Mouse (Mus musculus) midbrain, postnatal 0 days (tissue): ENCODE measurements around the gene Ldlrad3. TPM values are rescaled to one million over a fixed set of nuclear protein-coding genes. Genes with fewer than 3 reads are reported as not detected.
A peak's percentile ranks its signal among the peaks of the same experiment; 100 is the strongest.

Experiments used
- ATAC-seq: fragments of 200-750 bp; cut with Nextera tagmentation; 2 replicates; pipeline ENCODE4 v1.8.0; 2017; ENCODE audit warnings: moderate number of reproducible peaks, mild to moderate bottlenecking, moderate TSS enrichment, moderate library complexity; ENCODE audit not compliant: low FRiP score
- DNase-seq: peaks from one replicate; pipeline ENCODE4 v3.0.0-alpha.2; 2015; ENCODE audit warnings: low spot score
- H3K27ac ChIP-seq: fragments of 300-500 bp; sonication (generic); 2 replicates; pipeline ENCODE4 v1.5.1; 2014; ENCODE audit warnings: low read depth, mild to moderate bottlenecking, low read length, mixed read lengths
- H3K27me3 ChIP-seq: fragments of 300-500 bp; sonication (generic); 2 replicates; pipeline ENCODE4 v1.6.1; 2014; ENCODE audit warnings: low read length, control low read depth, mixed read lengths; ENCODE audit not compliant: insufficient read depth
- H3K36me3 ChIP-seq: fragments of 300-500 bp; sonication (generic); 2 replicates; pipeline ENCODE4 v1.6.1; 2014; ENCODE audit warnings: low read length, control low read depth, mixed read lengths; ENCODE audit not compliant: insufficient read depth
- H3K4me1 ChIP-seq: fragments of 300-500 bp; sonication (generic); 2 replicates; pipeline ENCODE4 v1.6.1; 2014; ENCODE audit warnings: mild to moderate bottlenecking, control low read depth, antibody characterized with exemption, low read length, mixed read lengths; ENCODE audit not compliant: insufficient read depth
- H3K4me2 ChIP-seq: fragments of 300-500 bp; sonication (generic); 2 replicates; pipeline ENCODE4 v1.6.1; 2014; ENCODE audit warnings: low read depth, mild to moderate bottlenecking, low read length, mixed read lengths; ENCODE audit not compliant: poor library complexity, severe bottlenecking
- H3K4me3 ChIP-seq: fragments of 300-500 bp; sonication (generic); 2 replicates; pipeline ENCODE4 v1.5.1; 2014; ENCODE audit warnings: low read depth, mild to moderate bottlenecking, low read length, moderate library complexity
- H3K9ac ChIP-seq: fragments of 300-500 bp; sonication (generic); replicated peaks from 2 replicates; pipeline ENCODE4 v1.6.1; 2014; ENCODE audit warnings: mild to moderate bottlenecking, low read length, moderate library complexity, mixed read lengths; ENCODE audit not compliant: poor library complexity, severe bottlenecking
- H3K9me3 ChIP-seq: fragments of 300-500 bp; sonication (generic); 2 replicates; pipeline ENCODE4 v1.6.1; 2016; ENCODE audit warnings: low read length, control low read depth
- CTCF ChIP-seq: IDR thresholded peaks from 2 replicates; pipeline ENCODE4 v1.5.1; 2016; ENCODE audit warnings: antibody characterized with exemption, mild to moderate bottlenecking
- WGBS: fragments of 180-500 bp; shearing (Covaris S2); extraction: QIAGEN DNeasy Blood & Tissue Kit; methylation state at CpG from one replicate; pipeline ENCODE4 v1.1.7; 2014; 5-methylcytosine and 5-hydroxymethylcytosine counted together
- polyA plus RNA-seq: library from polyadenylated mRNA; unstranded; fragments of >200 nt; fragmentation: Nextera tagmentation; extraction: Ambion mirVana; gene quantifications from 2 replicates; pipeline ENCODE4 v1.2.1, GENCODE M21; 2015
- total RNA-seq: library from RNA; depleted of rRNA; stranded (reverse); fragments of >200 nt; gene quantifications from 2 replicates; pipeline ENCODE4 v1.2.3, GENCODE M21; 2014

Ldlrad3 gene
- total and polyA plus RNA-seq, 2 experiments from 2014 or later = 18.4 to 25.0 TPM

GRCm38 (mm10) chr2:101992574-101993310 is 193.4 kb downstream of the Ldlrad3 start:
- H3K4me2 ChIP-seq = no peak overlapping the region
- H3K4me3 ChIP-seq = no peak overlapping the region
- no peaks in the 10 kb centered on the region for H3K36me3 ChIP-seq
- 94% methylated on average over 9 of the region's 9 CpGs for WGBS
- H3K9ac ChIP-seq = no peak overlapping the region
- ATAC-seq = no peak
- peaks cover 2% of the 10 kb centered on the region; the same call in 1 of the 2 replicates for H3K4me1 ChIP-seq
- DNase-seq = no peak
- no peaks in the 10 kb centered on the region for H3K27me3 ChIP-seq
- H3K9me3 ChIP-seq = no peaks in the 10 kb centered on the region
- H3K27ac ChIP-seq = no peak overlapping the region
- TF ChIP-seq CTCF = no peak

- H3K4me3 ChIP-seq = no peak overlapping the region
- H3K4me2 ChIP-seq = no peak overlapping the region
- H3K4me1 ChIP-seq = peaks cover 2% of the 10 kb centered on the region; the same call in 1 of the 2 replicates
- no peaks in the 10 kb centered on the region for H3K36me3 ChIP-seq
- no peaks in the 10 kb centered on the region for H3K9me3 ChIP-seq
- ATAC-seq (no peak), DNase-seq (no peak)
- WGBS = 95% methylated on average over 2 of the region's 2 CpGs
- TF ChIP-seq CTCF = no peak
- H3K27me3 ChIP-seq = no peaks in the 10 kb centered on the region
- H3K9ac ChIP-seq = no peak overlapping the region
- no peak overlapping the region for H3K27ac ChIP-seq
Observed at GRCm38 (mm10) chr2:101991726-101992125, 194.5 kb downstream of the Ldlrad3 start.

- Histone ChIP-seq H3K4me1 (0 out of 2 replicates have a peak, but pooled peaks cover under 1% of the 10 kb centered on the region), H3K4me3 (no peak overlapping the region), H3K9ac (no peak overlapping the region), H3K9me3 (no peaks in the 10 kb centered on the region), H3K27me3 (no peaks in the 10 kb centered on the region), H3K27ac (no peak overlapping the region), H3K4me2 (no peak overlapping the region), H3K36me3 (no peaks in the 10 kb centered on the region)
- no peak for TF ChIP-seq CTCF
- WGBS = 85% methylated on average over 3 of the region's 3 CpGs
- no peak for DNase-seq
- no peak for ATAC-seq
Observed at GRCm38 (mm10) chr2:101986344-101987087, 199.7 kb downstream of the Ldlrad3 start.

GRCm38 (mm10) chr2:101983853-101984543 is 202.2 kb downstream of the Ldlrad3 start:
- Histone ChIP-seq H3K36me3 (no peaks in the 10 kb centered on the region), H3K27me3 (no peaks in the 10 kb centered on the region), H3K4me2 (no peak overlapping the region), H3K4me1 (peaks cover 14% of the 10 kb centered on the region), H3K9ac (no peak overlapping the region), H3K9me3 (no peaks in the 10 kb centered on the region), H3K4me3 (no peak overlapping the region), H3K27ac (no peak overlapping the region)
- no peak for TF ChIP-seq CTCF
- ATAC-seq (no peak), DNase-seq (no peak)
- 82% methylated on average over 9 of the region's 9 CpGs for WGBS

GRCm38 (mm10) chr2:101983082-101983852 is 202.9 kb downstream of the Ldlrad3 start:
- H3K36me3 ChIP-seq = no peaks in the 10 kb centered on the region
- ATAC-seq (peak; percentile 44; the same call in 1 of the 2 replicates), DNase-seq (peak; percentile 58)
- no peak overlapping the region for H3K4me3 ChIP-seq
- peaks cover 17% of the 10 kb centered on the region for H3K4me1 ChIP-seq
- WGBS = 32% methylated on average over 15 of the region's 15 CpGs
- no peaks in the 10 kb centered on the region for H3K27me3 ChIP-seq
- H3K4me2 ChIP-seq = no peak overlapping the region
- H3K9me3 ChIP-seq = no peaks in the 10 kb centered on the region
- H3K9ac ChIP-seq = no peak overlapping the region
- 0 out of 2 replicates have a peak overlapping the region, but pooled peaks have one; percentile 43 for H3K27ac ChIP-seq
- TF ChIP-seq CTCF = peak; percentile 35; the same call in 1 of the 2 replicates
